Mouse (Mus musculus) kidney, postnatal 10 days (tissue): ENCODE results near the gene Grik2.
"Not testable (repeated sequence)": the region's sequence is repeated elsewhere in the genome, so short reads cannot be mapped to it uniquely, and the experiment has no call there.

Experiments
- DNase-seq: peaks from one replicate; pipeline ENCODE4 v3.0.0; 2021; ENCODE audit warnings: mixed read lengths

The Grik2 gene

GRCm38 (mm10) chr10:49319880-49320279 is 468.7 kb downstream of the Grik2 start:
- no peak for DNase-seq

DNA sequence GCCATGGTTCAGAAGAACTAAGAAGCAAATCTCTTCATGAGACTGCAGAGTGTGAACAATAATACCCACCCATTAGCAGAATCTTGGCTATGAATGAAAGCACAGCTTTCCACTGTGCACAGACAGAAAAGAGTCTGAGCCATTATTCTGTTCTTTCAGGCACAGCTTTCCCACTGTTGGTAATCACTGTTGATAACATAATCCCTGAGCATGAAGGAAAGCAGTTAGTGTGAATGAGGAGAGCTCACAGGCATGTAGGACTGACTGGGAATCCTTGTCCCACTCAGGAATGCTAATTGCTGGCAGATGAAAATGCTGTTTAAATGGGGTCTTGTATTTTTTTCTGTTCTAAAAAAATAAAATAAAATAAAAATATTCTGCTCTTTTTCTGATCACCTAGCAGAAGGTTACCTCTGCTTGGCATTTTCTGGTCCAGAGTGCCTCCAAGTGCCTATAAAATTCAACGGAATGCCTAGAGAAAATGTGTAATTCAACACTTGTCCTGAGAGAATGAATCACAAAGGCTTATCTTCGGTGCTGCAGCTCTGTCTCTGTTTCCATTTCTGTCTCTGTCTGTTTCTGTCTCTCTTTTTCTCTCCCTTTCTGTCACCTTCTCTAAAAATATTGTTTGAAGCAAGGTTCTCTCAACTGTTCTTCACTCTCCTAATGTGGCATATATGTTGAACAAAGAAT is 532.2 kb downstream of the Grik2 start:
- no peak for DNase-seq

- DNase-seq: not testable (repeated sequence)
Observed at GRCm38 (mm10) chr10:49237356-49237755, 551.2 kb downstream of the Grik2 start.

DNA sequence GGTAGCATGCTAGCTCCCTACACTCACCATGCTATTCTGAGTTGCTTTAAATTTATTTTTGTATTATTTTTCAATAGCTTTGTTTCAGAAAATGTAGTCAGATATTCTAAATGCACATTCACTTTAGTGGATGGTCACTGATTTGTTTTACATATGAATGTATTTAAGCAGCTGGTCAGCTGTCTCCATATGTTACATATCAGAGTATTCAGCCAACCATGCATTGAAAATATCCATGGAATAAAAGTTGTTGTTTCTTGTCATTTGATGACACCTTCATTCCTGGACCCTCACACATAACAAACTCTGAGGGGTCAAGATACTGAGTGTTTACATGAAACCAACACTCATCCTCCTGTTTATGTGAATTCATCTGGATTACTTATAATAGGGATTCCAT is 551.7 kb downstream of the Grik2 start:
- DNase-seq: not testable (repeated sequence)

DNA sequence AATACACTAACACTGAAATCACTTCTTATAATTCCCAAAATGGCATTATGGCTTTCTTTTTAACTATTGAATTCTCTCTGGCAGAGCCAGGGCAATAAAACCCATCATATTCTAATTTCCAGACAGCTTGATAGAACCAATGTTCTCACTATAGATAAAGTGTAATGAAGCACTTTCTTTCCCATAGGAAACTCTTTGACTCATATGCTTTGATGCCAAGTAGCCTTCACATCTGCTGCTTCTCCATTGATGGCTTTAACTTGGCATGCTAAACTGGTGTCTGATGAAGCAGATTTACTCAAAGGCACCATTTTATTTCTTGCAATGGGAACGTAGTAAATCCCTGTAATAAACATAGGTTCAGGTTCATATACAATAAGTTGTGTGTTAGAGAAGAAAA is 568.5 kb downstream of the Grik2 start:
- no peak for DNase-seq

- DNase-seq: no peak
Observed at GRCm38 (mm10) chr10:49219631-49220030, 568.9 kb downstream of the Grik2 start.

DNA sequence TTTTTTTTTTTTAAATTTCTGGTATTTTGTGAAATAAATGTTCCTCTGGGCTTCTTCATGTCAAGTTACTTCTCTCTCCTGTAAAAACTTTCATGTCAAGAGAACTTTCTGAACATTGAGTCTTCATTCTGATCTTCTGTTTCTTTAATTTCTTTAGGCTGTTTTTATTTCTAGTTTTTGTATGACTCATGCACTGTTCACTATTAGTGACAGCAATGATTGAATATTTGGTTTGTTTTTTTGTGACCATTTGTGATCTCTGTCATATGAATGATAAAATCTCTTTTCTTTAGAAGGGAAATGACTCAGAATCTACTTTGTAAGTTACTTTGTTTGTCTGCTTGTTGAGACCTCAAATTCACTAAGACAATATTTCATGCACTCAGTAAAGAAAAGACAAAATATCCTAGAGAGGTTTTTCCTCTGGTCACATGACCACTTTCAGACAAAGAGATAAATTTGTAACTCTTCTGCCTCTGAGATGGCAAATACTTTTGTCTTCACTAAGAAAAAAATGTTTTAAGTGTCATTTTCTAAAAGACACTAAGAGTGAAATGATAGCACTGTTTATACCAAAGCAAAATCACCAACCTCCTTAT is 596.7 kb downstream of the Grik2 start:
- DNase-seq: no peak

- no peak for DNase-seq
Observed at GRCm38 (mm10) chr10:49191291-49191690, 597.3 kb downstream of the Grik2 start.

DNA sequence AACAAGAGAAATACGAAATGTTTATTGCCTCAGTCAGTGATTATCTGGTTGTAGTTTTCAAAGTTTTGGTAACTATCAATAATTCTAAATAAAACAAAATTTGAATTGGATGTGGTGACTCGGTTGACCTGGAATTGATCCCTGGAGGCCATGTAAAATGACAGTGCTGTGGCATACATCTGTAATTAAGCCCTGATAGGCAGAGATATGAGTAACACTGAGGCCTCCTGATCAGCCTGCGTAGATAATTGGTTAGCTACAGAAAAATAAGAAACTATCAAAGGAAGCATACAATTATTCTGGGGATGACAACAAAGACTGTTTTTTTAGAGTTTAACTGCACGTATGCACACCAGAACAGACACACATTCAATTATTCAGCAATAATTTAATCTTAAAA is 634.4 kb downstream of the Grik2 start:
- DNase-seq: no peak

DNA sequence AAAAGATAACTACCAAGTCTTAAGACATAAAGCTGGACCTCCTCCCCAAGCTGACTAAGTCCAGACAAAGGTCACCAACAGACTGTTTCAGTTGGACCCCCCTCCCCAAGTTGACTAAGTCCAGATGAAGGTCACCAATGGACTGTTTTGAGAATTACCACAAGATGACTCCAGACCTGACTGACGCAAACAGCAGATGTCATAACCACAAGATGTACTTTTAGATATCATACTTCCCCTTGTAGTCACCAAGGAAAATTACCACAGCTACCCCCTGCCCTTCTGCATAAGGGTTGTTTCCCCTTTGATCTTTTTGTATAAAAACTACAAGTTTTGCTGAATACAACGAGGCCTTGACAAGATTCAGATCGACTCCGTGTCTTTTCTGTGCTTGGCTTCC is 637.1 kb downstream of the Grik2 start:
- not testable (repeated sequence) for DNase-seq

DNA sequence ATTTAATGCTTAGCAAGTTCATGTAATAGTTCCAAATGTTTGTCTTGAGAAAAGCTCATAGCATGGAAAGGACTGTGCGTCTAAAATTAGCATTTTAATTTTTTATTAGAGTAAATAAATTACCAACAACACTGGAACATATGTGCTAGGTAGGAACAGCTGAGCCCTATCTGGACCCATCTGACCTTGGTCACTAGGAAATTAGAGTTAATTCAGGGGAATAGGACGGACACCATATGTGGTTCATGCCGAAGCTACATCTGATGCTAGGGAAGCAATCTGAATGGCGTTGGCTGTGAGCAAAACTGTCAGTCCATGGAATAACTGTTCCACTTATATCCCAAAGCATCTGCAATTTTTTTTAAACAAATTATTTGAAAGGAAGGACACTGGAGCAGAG is 638.9 kb downstream of the Grik2 start:
- no peak for DNase-seq

- DNase-seq: no peak
Observed at GRCm38 (mm10) chr10:49142658-49143057, 645.9 kb downstream of the Grik2 start.

DNA sequence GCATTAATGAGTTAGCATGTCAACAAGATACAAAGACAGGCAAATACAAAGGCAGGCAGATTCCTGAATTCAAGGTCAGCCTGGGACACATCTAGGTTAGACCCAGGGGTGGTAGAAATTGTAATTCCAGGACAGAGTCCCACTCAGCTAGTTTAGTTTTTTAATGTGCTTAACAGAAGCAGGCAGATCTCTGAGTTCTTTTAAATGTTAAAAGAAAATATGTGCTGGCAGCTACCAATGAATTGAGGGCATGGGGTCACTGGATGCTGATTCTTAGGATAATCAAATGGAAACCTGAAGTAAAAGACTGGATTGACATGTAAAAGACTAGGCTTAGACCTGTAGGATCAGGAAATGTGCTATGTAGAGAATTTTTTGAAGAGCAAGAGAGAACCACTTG is 651.8 kb downstream of the Grik2 start:
- DNase-seq: no peak

DNA sequence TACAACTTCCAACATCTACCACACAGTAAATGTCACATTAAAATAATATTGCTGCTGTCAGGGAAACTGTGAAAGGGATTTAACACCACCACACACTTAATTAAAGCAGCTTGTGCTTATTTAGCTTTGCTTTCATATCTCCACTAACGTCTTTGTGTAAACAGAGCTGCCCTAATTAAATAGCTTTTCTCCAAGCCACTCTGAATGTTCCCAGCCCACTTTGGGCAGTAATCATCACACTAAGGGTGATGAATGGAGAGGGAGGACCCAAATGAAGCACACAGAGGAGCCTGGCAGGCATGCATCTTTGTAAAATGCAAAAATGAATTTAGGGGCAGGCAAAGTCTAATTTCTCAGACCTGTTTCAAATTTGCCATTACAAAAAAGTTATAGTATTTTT is 657.3 kb downstream of the Grik2 start:
- no peak for DNase-seq

DNA sequence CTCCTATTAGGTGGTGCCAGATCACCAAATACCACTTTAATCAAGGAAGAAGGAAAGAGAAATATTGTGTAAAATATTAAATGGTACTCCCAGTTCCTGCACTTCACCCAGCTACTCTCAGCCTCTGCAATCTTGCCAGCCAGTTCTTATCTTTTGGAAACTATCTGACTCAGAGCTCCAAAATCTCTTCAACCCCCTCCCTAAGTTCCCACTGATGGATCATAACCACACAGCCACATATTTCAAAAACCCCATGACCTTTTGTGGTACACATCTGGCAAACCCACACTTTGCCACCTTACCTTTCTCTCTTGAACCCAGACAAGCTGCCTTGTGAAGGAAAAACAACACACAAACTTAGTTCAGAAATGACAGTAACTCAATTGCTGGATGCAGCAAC is 738.2 kb downstream of the Grik2 start:
- DNase-seq: no peak

- DNase-seq: no peak
Observed at GRCm38 (mm10) chr10:49049391-49049790, 739.2 kb downstream of the Grik2 start.
